Mouse (Mus musculus) brown adipose tissue, adult 24 weeks (tissue): ENCODE results near the gene Tbx21. TPM values are rescaled to one million over a fixed set of nuclear protein-coding genes. Genes with fewer than 3 reads are reported as not detected.

ENCODE experiments used
- H3K27ac ChIP-seq: fragments of 200-500 bp; replicated peaks from 2 replicates; pipeline ENCODE4 v1.5.1; 2012; ENCODE audit warnings: low read depth, mild to moderate bottlenecking, low read length
- H3K4me1 ChIP-seq: fragments of 200-500 bp; 2 replicates; pipeline ENCODE4 v1.6.1; 2012; ENCODE audit warnings: low read length, mixed read lengths; ENCODE audit not compliant: control insufficient read depth, insufficient read depth, insufficient read length
- H3K4me3 ChIP-seq: fragments of 200-500 bp; 2 replicates; pipeline ENCODE4 v1.5.1; 2012; ENCODE audit warnings: low read depth, mild to moderate bottlenecking, low read length, moderate library complexity; ENCODE audit not compliant: insufficient read depth
- polyA plus RNA-seq: library from polyadenylated mRNA; stranded (reverse); fragments of >200 nt; gene quantifications from 2 replicates; pipeline ENCODE4 v1.2.4, GENCODE M21; 2012; ENCODE audit not compliant: missing spikeins, insufficient read depth, insufficient read length

Gene Tbx21
- polyA plus RNA-seq, 1 experiment = 1.1 TPM

GRCm38 (mm10) chr11:97143196-97143900 is 28.2 kb upstream of the Tbx21 start:
- Histone ChIP-seq H3K4me3 (no peak overlapping the region), H3K4me1 (peaks cover 8% of the 10 kb centered on the region), H3K27ac (0 out of 2 replicates have a peak overlapping the region, but pooled peaks have one; percentile 12)

GRCm38 (mm10) chr11:97142159-97142608 is 27.1 kb upstream of the Tbx21 start:
- Histone ChIP-seq H3K4me3 (no peak overlapping the region), H3K27ac (peak overlapping the region; percentile 75), H3K4me1 (peaks cover 7% of the 10 kb centered on the region)

GRCm38 (mm10) chr11:97140811-97141210 is 25.7 kb upstream of the Tbx21 start:
- Histone ChIP-seq H3K4me1 (peaks cover 7% of the 10 kb centered on the region), H3K4me3 (no peak overlapping the region), H3K27ac (no peak overlapping the region)

GRCm38 (mm10) chr11:97139256-97139655 is 24.1 kb upstream of the Tbx21 start:
- Histone ChIP-seq H3K27ac (peak overlapping the region; percentile 20; the same call in 1 of the 2 replicates), H3K4me3 (no peak overlapping the region), H3K4me1 (peaks cover 11% of the 10 kb centered on the region)

GRCm38 (mm10) chr11:97138554-97139226 is 23.6 kb upstream of the Tbx21 start:
- H3K4me3 ChIP-seq = peak overlapping the region; percentile 42
- H3K27ac ChIP-seq = peak overlapping the region; percentile 39
- H3K4me1 ChIP-seq = peaks cover 11% of the 10 kb centered on the region

GRCm38 (mm10) chr11:97133270-97133669 is 18.1 kb upstream of the Tbx21 start:
- peaks cover 5% of the 10 kb centered on the region; the same call in 1 of the 2 replicates for H3K4me1 ChIP-seq
- no peak overlapping the region for H3K4me3 ChIP-seq
- no peak overlapping the region for H3K27ac ChIP-seq

- Histone ChIP-seq H3K4me1 (peaks cover 5% of the 10 kb centered on the region; the same call in 1 of the 2 replicates), H3K27ac (no peak overlapping the region), H3K4me3 (no peak overlapping the region)
Observed at GRCm38 (mm10) chr11:97132185-97132584, 17.1 kb upstream of the Tbx21 start.

- Histone ChIP-seq H3K27ac (no peak overlapping the region), H3K4me3 (no peak overlapping the region), H3K4me1 (peaks cover 5% of the 10 kb centered on the region; the same call in 1 of the 2 replicates)
Observed at GRCm38 (mm10) chr11:97131683-97132082, 16.6 kb upstream of the Tbx21 start.

- no peak overlapping the region for H3K4me3 ChIP-seq
- no peak overlapping the region for H3K27ac ChIP-seq
- H3K4me1 ChIP-seq = 0 out of 2 replicates have a peak, but pooled peaks cover 5% of the 10 kb centered on the region
Observed at GRCm38 (mm10) chr11:97130318-97130717, 15.2 kb upstream of the Tbx21 start.

GRCm38 (mm10) chr11:97128956-97129355 is 13.8 kb upstream of the Tbx21 start:
- no peaks in the 10 kb centered on the region for H3K4me1 ChIP-seq
- H3K4me3 ChIP-seq = no peak overlapping the region
- H3K27ac ChIP-seq = no peak overlapping the region

- Histone ChIP-seq H3K4me3 (peak overlapping the region; percentile 56), H3K4me1 (no peaks in the 10 kb centered on the region), H3K27ac (no peak overlapping the region)
Observed at GRCm38 (mm10) chr11:97127470-97128223, 12.5 kb upstream of the Tbx21 start.

- H3K4me1 ChIP-seq = no peaks in the 10 kb centered on the region
- H3K27ac ChIP-seq = no peak overlapping the region
- H3K4me3 ChIP-seq = peak overlapping the region; percentile 56
Observed at GRCm38 (mm10) chr11:97126645-97127468, 11.7 kb upstream of the Tbx21 start.

GRCm38 (mm10) chr11:97124266-97125036 is 9.3 kb upstream of the Tbx21 start:
- H3K4me1 ChIP-seq = no peaks in the 10 kb centered on the region
- no peak overlapping the region for H3K4me3 ChIP-seq
- no peak overlapping the region for H3K27ac ChIP-seq
